Mouse (Mus musculus): ENCODE measurements around the gene R3hdm2. TPM values are rescaled to one million over a fixed set of nuclear protein-coding genes. Genes with fewer than 3 reads are reported as not detected.

R3hdm2 gene
- total and polyA plus RNA-seq, 3 experiments, result 8.2 to 60.6 TPM; not detected in 1

GRCm38 (mm10) chr10:127377700-127378099 lies 2.4 kb upstream of the R3hdm2 start:
- no peak for DNase-seq (ENCODE audit: low read depth, low spot score)
- H3K79me2 ChIP-seq (ENCODE audit: control insufficient read depth, insufficient read depth, low read length, poor library complexity), result peaks cover 15% of the 10 kb centered on the region
- no peak overlapping the region for H3K27ac ChIP-seq (ENCODE audit: control insufficient read depth, low read depth, low read length)
- TF ChIP-seq NRF1 (IDR thresholded peaks at IDR 0.05; ENCODE audit: insufficient read depth, low read depth, low read length, poor library complexity, severe bottlenecking) (no peak), MYB (IDR thresholded peaks at IDR 0.05; ENCODE audit: low read depth, low read length) (no peak), ZKSCAN1 (IDR thresholded peaks at IDR 0.05; ENCODE audit: low read depth, low read length) (no peak), ZMIZ1 (IDR thresholded peaks at IDR 0.05; ENCODE audit: low read depth, low read length) (no peak), POLR2AphosphoS5 (IDR thresholded peaks at IDR 0.05; ENCODE audit: borderline replicate concordance, low read depth, low read length) (no peak), ZNF384 (IDR thresholded peaks at IDR 0.05; ENCODE audit: low read depth, low read length) (no peak), ETS1 (IDR thresholded peaks at IDR 0.05; ENCODE audit: low read depth, low read length) (no peak), GATA1 (IDR thresholded peaks at IDR 0.05; ENCODE audit: low read depth, low read length) (no peak), RAD21 (IDR thresholded peaks at IDR 0.05; ENCODE audit: low read depth, low read length) (no peak), ZC3H11A (IDR thresholded peaks at IDR 0.05; ENCODE audit: low read depth, low read length) (no peak), KAT2A (conservative IDR thresholded peaks at IDR 0.05; ENCODE audit: low read depth, low read length) (no peak), GABPA (IDR thresholded peaks at IDR 0.05; ENCODE audit: low read depth, low read length) (no peak), MEF2A (IDR thresholded peaks at IDR 0.05; ENCODE audit: extremely low read depth, insufficient replicate concordance, low read depth, low read length, poor library complexity, severe bottlenecking) (no peak)
- peaks cover 0 to 9% of the 10 kb centered on the region in 2 experiments; a peak in 3 of 4 replicates for H3K36me3 ChIP-seq (ENCODE audit: control insufficient read depth in 1 of 2, insufficient read depth in 2 of 2, low read length in 2 of 2)
- H3K4me1 ChIP-seq (ENCODE audit: control insufficient read depth in 1 of 2, insufficient read depth in 2 of 2, low read length in 2 of 2), result peaks cover 3 to 5% of the 10 kb centered on the region in 2 experiments
- no peaks in the 10 kb centered on the region for H3K27me3 ChIP-seq (ENCODE audit: control insufficient read depth in 1 of 2, insufficient read depth in 2 of 2, low read length in 2 of 2)
- no peaks in the 10 kb centered on the region for H3K9me3 ChIP-seq (replicated peaks; ENCODE audit: insufficient read depth, low read length)
- no peak overlapping the region for H3K9ac ChIP-seq (ENCODE audit: control insufficient read depth, low read depth, low read length, poor library complexity, severe bottlenecking)
- no peak overlapping the region for H3K4me3 ChIP-seq (ENCODE audit: control insufficient read depth in 1 of 2, insufficient read depth in 1 of 2, low read depth in 2 of 2, low read length in 2 of 2)

GRCm38 (mm10) chr10:127379654-127380053 lies 473 bp upstream of the R3hdm2 start:
- no peaks in the 10 kb centered on the region for H3K9me3 ChIP-seq (replicated peaks; ENCODE audit: insufficient read depth, low read length)
- no peaks in the 10 kb centered on the region for H3K27me3 ChIP-seq (ENCODE audit: control insufficient read depth in 1 of 2, insufficient read depth in 2 of 2, low read length in 2 of 2)
- no peak overlapping the region for H3K27ac ChIP-seq (ENCODE audit: control insufficient read depth, low read depth, low read length)
- peak overlapping the region; percentile 83 to 91 for H3K4me3 ChIP-seq (ENCODE audit: control insufficient read depth in 1 of 2, insufficient read depth in 1 of 2, low read depth in 2 of 2, low read length in 2 of 2)
- peaks cover 16% of the 10 kb centered on the region for H3K79me2 ChIP-seq (ENCODE audit: control insufficient read depth, insufficient read depth, low read length, poor library complexity)
- peak; percentile 26; the same call in 1 of the 2 replicates for TF ChIP-seq ZNF384 (IDR thresholded peaks at IDR 0.05; ENCODE audit: low read depth, low read length)
- no peak for TF ChIP-seq TCF12 (IDR thresholded peaks at IDR 0.05; ENCODE audit: low read depth, low read length)
- H3K4me1 ChIP-seq (ENCODE audit: control insufficient read depth in 1 of 2, insufficient read depth in 2 of 2, low read length in 2 of 2), result peaks cover 4 to 5% of the 10 kb centered on the region in 2 experiments
- H3K36me3 ChIP-seq (ENCODE audit: control insufficient read depth in 1 of 2, insufficient read depth in 2 of 2, low read length in 2 of 2), result peaks cover 0 to 13% of the 10 kb centered on the region in 2 experiments; a peak in 3 of 4 replicates
- H3K9ac ChIP-seq (ENCODE audit: control insufficient read depth, low read depth, low read length, poor library complexity, severe bottlenecking), result peak overlapping the region; percentile 88
- no peak for DNase-seq (ENCODE audit: low read depth, low spot score)

Measured in MEL (cell line).